Mouse (Mus musculus) bone marrow, adult 2 months (tissue): ENCODE results near the gene Casc1. TPM values are rescaled to one million over a fixed set of nuclear protein-coding genes. Genes with fewer than 3 reads are reported as not detected.

Experiments used
- H3K27ac ChIP-seq: fragments of 200-500 bp; 2 replicates; pipeline ENCODE4 v1.5.1; 2012; ENCODE audit warnings: low read depth, mild to moderate bottlenecking, control low read depth, inconsistent platforms, low read length; ENCODE audit not compliant: control insufficient read depth, poor library complexity, insufficient read depth
- H3K4me1 ChIP-seq: fragments of 200-500 bp; 2 replicates; pipeline ENCODE4 v1.6.1; 2011; ENCODE audit warnings: low read length; ENCODE audit not compliant: control insufficient read depth, insufficient read depth
- H3K4me3 ChIP-seq: fragments of 200-500 bp; replicated peaks from 2 replicates; pipeline ENCODE3; 2011; ENCODE audit warnings: mild to moderate bottlenecking, low read depth, low read length, control low read depth; ENCODE audit not compliant: control insufficient read depth
- CTCF ChIP-seq: fragments of 200-500 bp; IDR thresholded peaks from 2 replicates; pipeline ENCODE4 v1.5.1; 2011; ENCODE audit warnings: low read length, control low read depth; ENCODE audit not compliant: control insufficient read depth, insufficient read depth
- POLR2A ChIP-seq: fragments of 200-500 bp; IDR thresholded peaks from 2 replicates; pipeline ENCODE4 v1.6.1; 2011; ENCODE audit warnings: low read depth, mild to moderate bottlenecking, control low read depth, low read length, borderline replicate concordance; ENCODE audit not compliant: control insufficient read depth
- WGBS: fragments of 180-500 bp; shearing (Covaris S2); methylation state at CpG from one replicate; pipeline ENCODE4 v1.1.7; 2018; 5-methylcytosine and 5-hydroxymethylcytosine counted together
- polyA plus RNA-seq: library from polyadenylated mRNA; stranded (reverse); fragments of >200 nt; gene quantifications from 2 replicates; pipeline ENCODE4 v1.2.4, GENCODE M21; 2011; ENCODE audit warnings: low replicate concordance; ENCODE audit not compliant: missing spikeins, insufficient read depth, insufficient read length

Gene Casc1
- polyA plus RNA-seq = 1.3 and 2.3 TPM in 2 replicates

GRCm38 (mm10) chr6:145210816-145211338 is at the start of gene Casc1, which contains the start of gene Etfrf1:
Gene Casc1 (minus strand): TSS chr6:145211005.
Gene Etfrf1 (plus strand): TSS chr6:145211134.
- TF ChIP-seq CTCF (peak; percentile 12; the same call in 1 of the 2 replicates), POLR2A (peak; percentile 91)
- H3K27ac ChIP-seq = peak within 1 kb of the TSS; percentile 77
- under 1% methylated on average over 36 of the region's 36 CpGs for WGBS
- H3K4me1 ChIP-seq = no peaks in the 10 kb centered on the region; the same call in 1 of the 2 replicates
- H3K4me3 ChIP-seq = peak within 1 kb of the TSS; percentile 84

GRCm38 (mm10) chr6:145256701-145257073 is 45.9 kb upstream of the Casc1 start:
- TF ChIP-seq CTCF (no peak), POLR2A (no peak)
- Histone ChIP-seq H3K27ac (no peak overlapping the region), H3K4me3 (no peak overlapping the region), H3K4me1 (no peaks in the 10 kb centered on the region)
- WGBS = 33% methylated on average over 2 of the region's 2 CpGs

GRCm38 (mm10) chr6:145255952-145256700 is 45.3 kb upstream of the Casc1 start:
- 75% methylated on average over 13 of the region's 13 CpGs for WGBS
- TF ChIP-seq CTCF (no peak), POLR2A (no peak)

GRCm38 (mm10) chr6:145250820-145251219 is 40.0 kb upstream of the Casc1 start:
- no peak overlapping the region for H3K27ac ChIP-seq
- H3K4me1 ChIP-seq = peaks cover 4% of the 10 kb centered on the region; the same call in 1 of the 2 replicates
- peak overlapping the region; percentile 82 for H3K4me3 ChIP-seq
- TF ChIP-seq POLR2A (no peak), CTCF (no peak)
- 36% methylated on average over 16 of the region's 16 CpGs for WGBS

More at GRCm38 (mm10) chr6:145255952-145256700, 45.3 kb upstream of the Casc1 start:
- Histone ChIP-seq H3K4me3 (no peak overlapping the region), H3K4me1 (no peaks in the 10 kb centered on the region), H3K27ac (no peak overlapping the region)

DNA sequence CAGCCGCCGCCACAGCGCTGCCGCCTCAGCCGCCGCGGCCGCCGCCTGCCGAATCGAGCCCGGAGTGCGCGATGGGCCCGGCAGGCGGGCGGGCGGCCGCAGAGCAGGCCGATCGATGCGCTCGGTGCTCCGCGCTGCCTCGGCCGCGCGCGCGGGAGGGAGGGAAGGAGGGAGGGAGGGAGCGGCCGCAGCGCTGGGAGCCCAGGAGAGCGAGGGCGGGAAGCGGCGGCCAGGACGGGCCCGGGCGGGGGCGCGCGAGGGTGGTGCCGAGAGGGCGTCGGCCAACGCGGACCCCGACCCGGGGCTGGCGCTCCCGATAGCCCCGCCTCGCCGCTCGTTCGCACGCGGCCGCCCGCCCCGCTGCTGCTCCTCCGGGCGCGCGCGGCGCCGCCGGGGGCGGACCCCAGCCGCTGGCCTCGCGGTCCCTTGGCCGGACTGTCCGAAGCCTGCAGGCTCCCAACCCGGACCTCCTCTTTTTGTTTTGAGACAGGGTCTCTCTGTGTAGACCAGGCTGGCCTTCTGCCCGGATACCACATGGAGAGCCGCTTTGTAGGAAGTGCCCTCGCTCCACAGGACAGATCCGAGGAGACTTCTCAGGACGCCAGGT is 39.5 kb upstream of the Casc1 start, which contains the start of gene Kras:
Gene Kras, minus strand, starts transcription at position 55 of the 607 bp plus-strand sequence.
- peak within 1 kb of the TSS; percentile 98 for H3K27ac ChIP-seq
- TF ChIP-seq POLR2A (peak; percentile 70; the same call in 1 of the 2 replicates), CTCF (no peak)
- 2% methylated on average over 77 of the region's 83 CpGs for WGBS
- H3K4me1 ChIP-seq = peaks cover 4% of the 10 kb centered on the region; the same call in 1 of the 2 replicates
- peak within 1 kb of the TSS; percentile 82 for H3K4me3 ChIP-seq

- peak; percentile 53; the same call in 1 of the 2 replicates for TF ChIP-seq POLR2A
- TF ChIP-seq CTCF = no peak
- 2% methylated on average over 124 of the region's 124 CpGs for WGBS
- peaks cover 4% of the 10 kb centered on the region; the same call in 1 of the 2 replicates for H3K4me1 ChIP-seq
- H3K4me3 ChIP-seq = peak overlapping the region; percentile 82
- H3K27ac ChIP-seq = peak overlapping the region; percentile 98
These were observed 38.7 kb upstream of the Casc1 start for GRCm38 (mm10) chr6:145249291-145250184.

- Histone ChIP-seq H3K4me1 (peaks cover 4% of the 10 kb centered on the region; the same call in 1 of the 2 replicates), H3K4me3 (peak overlapping the region; percentile 16), H3K27ac (no peak overlapping the region)
- 84% methylated on average over 3 of the region's 3 CpGs for WGBS
- no peak for TF ChIP-seq CTCF
- no peak for TF ChIP-seq POLR2A
These were observed 37.1 kb upstream of the Casc1 start for GRCm38 (mm10) chr6:145247886-145248285.

- Histone ChIP-seq H3K4me1 (peaks cover 4% of the 10 kb centered on the region; the same call in 1 of the 2 replicates), H3K27ac (no peak overlapping the region), H3K4me3 (no peak overlapping the region)
- WGBS = 90% methylated on average over 5 of the region's 5 CpGs
- TF ChIP-seq POLR2A (no peak), CTCF (no peak)
These were observed 36.0 kb upstream of the Casc1 start for GRCm38 (mm10) chr6:145246841-145247240.
